Mouse (Mus musculus): ENCODE data around the gene Cav1.

DNA sequence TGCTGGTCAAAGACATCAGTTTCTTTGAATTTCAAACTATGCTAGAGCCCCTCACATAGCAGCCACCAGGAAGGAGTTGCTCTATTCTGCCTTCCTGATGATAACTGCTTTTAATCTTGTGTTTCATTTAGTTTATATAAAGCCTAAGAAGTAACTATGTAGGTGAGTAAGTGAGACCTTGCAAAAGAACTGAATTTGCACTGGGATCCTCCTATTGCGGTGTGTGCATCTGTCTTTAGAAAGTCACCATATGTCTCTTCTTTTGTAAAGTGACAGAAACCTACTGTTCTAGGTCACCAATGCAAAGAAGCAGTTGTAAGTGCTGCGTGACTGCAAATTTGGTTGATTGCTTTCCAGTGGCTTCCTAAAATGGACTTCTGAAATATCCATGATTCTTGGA is 31.6 kb downstream of the Cav1 start:
- TF ChIP-seq GATA1 (IDR thresholded peaks at IDR 0.05; ENCODE audit: low read length), result no peak
- no peak for TF ChIP-seq TAL1 (IDR thresholded peaks at IDR 0.05; ENCODE audit: low read length)
